Mouse (Mus musculus) liver, embryonic 13.5 days (tissue): ENCODE measurements around the gene Cacna2d1. TPM values are rescaled to one million over a fixed set of nuclear protein-coding genes. Genes with fewer than 3 reads are reported as not detected.

Experiments
- ATAC-seq: fragments of 200-750 bp; cut with Nextera tagmentation; 2 replicates; pipeline ENCODE4 v1.8.0; 2017; ENCODE audit warnings: low read depth, mild to moderate bottlenecking, moderate number of reproducible peaks, moderate library complexity
- DNase-seq: peaks from one replicate; pipeline ENCODE4 v3.0.0; 2022
- H3K27ac ChIP-seq: fragments of 300-500 bp; sonication (generic); 2 replicates; pipeline ENCODE4 v1.5.1; 2015; ENCODE audit warnings: moderate library complexity, mild to moderate bottlenecking, inconsistent platforms
- H3K27me3 ChIP-seq: fragments of 300-500 bp; sonication (generic); 2 replicates; pipeline ENCODE4 v1.6.1; 2015; ENCODE audit warnings: mild to moderate bottlenecking, inconsistent platforms
- H3K36me3 ChIP-seq: fragments of 300-500 bp; sonication (generic); 2 replicates; pipeline ENCODE4 v1.6.1; 2015; ENCODE audit warnings: mild to moderate bottlenecking, inconsistent platforms
- H3K4me1 ChIP-seq: fragments of 300-500 bp; sonication (generic); replicated peaks from 2 replicates; pipeline ENCODE4 v1.6.1; 2015; ENCODE audit warnings: inconsistent platforms
- H3K4me2 ChIP-seq: fragments of 300-500 bp; sonication (generic); 2 replicates; pipeline ENCODE4 v1.6.1; 2015; ENCODE audit warnings: inconsistent platforms, mild to moderate bottlenecking, moderate library complexity
- H3K4me3 ChIP-seq: fragments of 300-500 bp; sonication (generic); replicated peaks from 2 replicates; pipeline ENCODE4 v1.5.1; 2015; ENCODE audit warnings: mild to moderate bottlenecking, inconsistent platforms
- H3K9ac ChIP-seq: fragments of 300-500 bp; sonication (generic); 2 replicates; pipeline ENCODE4 v1.6.1; 2015; ENCODE audit warnings: mild to moderate bottlenecking, inconsistent platforms
- H3K9me3 ChIP-seq: fragments of 300-500 bp; sonication (generic); replicated peaks from 2 replicates; pipeline ENCODE4 v1.6.1; 2016; ENCODE audit warnings: inconsistent platforms
- WGBS: fragments of 180-500 bp; shearing (Covaris S2); methylation state at CpG from one replicate; pipeline ENCODE4 v1.1.7; 2015; ENCODE audit not compliant: insufficient replicate concordance; 5-methylcytosine and 5-hydroxymethylcytosine counted together
- polyA plus RNA-seq: library from polyadenylated mRNA; unstranded; fragments of >200 nt; fragmentation: Nextera tagmentation; extraction: Ambion mirVana; gene quantifications from 2 replicates; pipeline ENCODE4 v1.2.1, GENCODE M21; 2015

Gene Cacna2d1
- polyA plus RNA-seq, 1 experiment from 2014 or later = 0.73 TPM

DNA sequence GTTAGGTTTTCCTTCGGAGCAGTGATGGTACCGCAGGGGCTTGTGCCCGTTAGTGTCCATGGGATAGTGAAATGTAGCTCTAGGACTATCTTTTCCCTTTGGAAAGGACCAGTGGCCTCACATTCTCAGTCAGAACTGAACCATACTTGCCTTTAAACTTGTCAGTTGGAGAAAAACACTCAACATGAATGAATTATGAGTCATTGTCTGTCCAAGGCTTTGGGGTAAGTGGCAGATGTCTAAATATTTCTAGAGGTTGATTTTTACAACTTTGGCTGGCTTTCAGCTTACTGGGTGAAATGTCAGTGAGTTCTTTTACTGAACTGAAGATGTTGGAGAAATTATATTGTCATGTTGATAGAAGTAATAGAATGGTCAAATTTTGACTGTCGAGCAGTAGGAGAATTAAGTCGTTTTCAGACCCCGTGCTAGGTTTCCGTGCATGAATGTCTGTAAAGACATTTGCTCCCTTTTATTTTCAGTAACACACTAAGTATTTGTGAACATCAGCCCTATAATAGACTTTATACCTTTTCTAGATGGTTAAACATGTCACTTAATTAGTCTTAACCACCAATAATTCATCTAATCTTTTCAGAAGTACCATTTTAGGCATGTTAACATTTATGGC lies 50.9 kb downstream of the Cacna2d1 start:
- WGBS = 80% methylated on average over 7 of the region's 7 CpGs
- no peaks in the 10 kb centered on the region for H3K4me1 ChIP-seq
- no peak overlapping the region for H3K27ac ChIP-seq
- H3K9me3 ChIP-seq = no peaks in the 10 kb centered on the region
- H3K36me3 ChIP-seq = no peaks in the 10 kb centered on the region
- no peak for DNase-seq
- H3K9ac ChIP-seq = no peak overlapping the region
- no peak overlapping the region for H3K4me3 ChIP-seq
- no peak for ATAC-seq
- no peak overlapping the region for H3K4me2 ChIP-seq
- H3K27me3 ChIP-seq = no peaks in the 10 kb centered on the region

DNA sequence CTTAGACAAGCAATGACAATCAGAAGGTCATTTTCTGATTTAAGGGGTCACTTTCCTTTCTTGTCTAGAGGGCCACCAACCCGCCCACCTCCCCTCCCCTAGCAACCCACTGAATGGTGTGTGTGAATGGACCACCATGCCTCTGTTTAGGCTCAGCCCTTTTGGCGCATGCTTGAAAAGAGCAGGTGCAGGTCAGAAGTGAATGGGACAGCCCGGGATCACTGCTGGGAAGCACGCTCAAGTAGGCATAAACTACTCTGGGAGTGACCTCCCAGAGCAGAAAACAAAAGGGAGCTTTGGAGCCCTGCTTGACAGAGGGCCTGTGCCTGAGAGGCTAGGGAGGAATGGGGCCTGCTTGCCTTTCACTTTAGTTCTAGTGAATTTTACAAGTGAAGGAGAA lies 51.4 kb downstream of the Cacna2d1 start:
- Histone ChIP-seq H3K27ac (no peak overlapping the region), H3K4me1 (no peaks in the 10 kb centered on the region), H3K9ac (no peak overlapping the region), H3K36me3 (no peaks in the 10 kb centered on the region), H3K4me2 (no peak overlapping the region), H3K27me3 (no peaks in the 10 kb centered on the region), H3K4me3 (no peak overlapping the region), H3K9me3 (no peaks in the 10 kb centered on the region)
- WGBS = 57% methylated on average over 4 of the region's 4 CpGs
- DNase-seq (no peak), ATAC-seq (no peak)

DNA sequence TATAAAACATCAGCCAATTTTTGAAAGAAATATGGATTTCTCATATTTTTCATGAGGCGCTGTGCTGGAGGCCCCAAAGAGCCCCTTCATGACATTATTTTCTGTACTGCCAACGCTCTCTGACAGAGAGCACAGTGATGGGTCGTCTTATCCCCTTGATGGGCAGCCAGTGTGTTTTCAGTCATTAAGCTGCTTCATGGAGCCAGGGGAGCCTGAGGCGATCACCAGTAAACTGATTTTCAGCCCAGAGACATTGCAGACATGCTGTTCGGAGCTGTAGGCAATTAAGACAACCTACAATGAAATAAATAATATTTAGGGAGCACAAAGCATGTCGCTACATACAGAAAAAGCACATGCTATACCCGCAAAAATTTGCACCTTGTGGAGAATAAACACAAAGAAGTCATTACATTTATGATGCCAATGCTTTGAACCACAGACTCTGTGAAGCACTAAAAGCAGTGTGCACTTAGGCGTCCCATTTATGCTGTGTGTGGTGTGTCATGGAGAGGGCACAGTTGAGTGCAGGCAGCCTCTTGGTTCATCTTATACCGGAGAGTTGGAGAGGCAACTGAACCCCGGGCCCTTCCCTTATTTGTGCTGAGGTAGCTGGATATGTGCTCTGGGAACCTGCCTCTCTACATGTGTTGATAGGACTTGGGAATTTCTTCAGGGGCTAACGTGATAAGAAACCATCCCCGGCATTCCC lies 57.1 kb downstream of the Cacna2d1 start:
- no peak overlapping the region for H3K4me3 ChIP-seq
- H3K4me2 ChIP-seq = no peak overlapping the region
- ATAC-seq = no peak
- no peaks in the 10 kb centered on the region for H3K27me3 ChIP-seq
- no peak overlapping the region for H3K9ac ChIP-seq
- no peaks in the 10 kb centered on the region for H3K9me3 ChIP-seq
- H3K4me1 ChIP-seq = no peaks in the 10 kb centered on the region
- 65% methylated on average over 12 of the region's 12 CpGs for WGBS
- H3K27ac ChIP-seq = no peak overlapping the region
- no peak for DNase-seq
- H3K36me3 ChIP-seq = no peaks in the 10 kb centered on the region

DNA sequence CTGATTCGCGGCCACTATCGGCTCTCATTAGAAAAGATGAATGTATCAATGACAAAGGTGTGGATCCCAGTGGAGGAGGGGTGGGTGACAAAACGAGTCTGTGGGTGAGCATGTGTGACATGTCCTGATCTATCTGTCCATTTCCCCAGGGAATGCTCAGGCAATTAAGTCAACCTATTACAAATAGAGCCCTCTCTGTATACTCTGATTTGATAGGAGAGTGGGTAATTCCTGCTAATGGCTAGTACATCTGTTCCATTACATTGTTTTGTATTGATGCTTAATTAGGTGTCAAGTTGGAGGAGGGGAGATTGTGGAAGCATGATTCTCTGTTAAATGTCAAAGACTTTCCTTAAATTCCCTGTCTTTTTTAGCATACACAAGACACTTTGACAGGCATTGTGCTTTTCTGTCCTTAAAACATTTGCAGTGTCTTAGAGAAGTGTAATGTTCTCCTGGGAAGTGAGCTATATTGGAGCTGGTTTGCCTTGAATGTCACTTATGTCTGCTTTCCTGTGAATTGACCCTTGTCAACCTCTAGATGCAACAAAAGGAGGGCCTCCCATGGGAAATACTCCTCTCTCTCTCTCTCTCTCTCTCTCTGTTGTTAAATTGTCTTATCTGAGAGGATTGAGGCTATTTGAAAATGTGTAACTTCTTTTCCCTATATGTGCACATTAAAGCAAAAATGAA lies 58.9 kb downstream of the Cacna2d1 start:
- Histone ChIP-seq H3K27me3 (no peaks in the 10 kb centered on the region), H3K27ac (no peak overlapping the region), H3K4me1 (no peaks in the 10 kb centered on the region), H3K36me3 (no peaks in the 10 kb centered on the region), H3K9ac (no peak overlapping the region), H3K4me2 (no peak overlapping the region), H3K4me3 (no peak overlapping the region), H3K9me3 (no peaks in the 10 kb centered on the region)
- WGBS = 67% methylated on average over 4 of the region's 4 CpGs
- no peak for ATAC-seq
- no peak for DNase-seq

DNA sequence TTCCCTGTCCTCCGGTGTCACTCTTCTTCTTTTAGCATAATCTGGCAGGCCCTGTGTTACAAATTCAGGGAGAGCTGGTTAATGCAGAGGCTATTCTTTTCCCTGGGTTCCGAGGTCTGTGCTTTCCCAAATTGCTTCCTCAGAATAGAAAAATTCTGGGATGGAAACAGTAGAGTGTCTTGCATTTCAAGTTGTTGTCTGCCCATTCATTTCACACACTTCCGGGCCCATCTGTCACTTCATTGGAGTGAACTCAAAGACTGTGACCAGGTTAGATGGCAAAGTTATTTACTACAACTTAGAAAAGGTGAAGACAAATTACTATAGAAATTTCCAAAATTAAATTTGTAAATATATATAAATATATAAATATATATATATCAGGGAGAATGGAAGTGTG lies 62.7 kb downstream of the Cacna2d1 start:
- no peak overlapping the region for H3K4me2 ChIP-seq
- H3K27ac ChIP-seq = no peak overlapping the region
- H3K9me3 ChIP-seq = no peaks in the 10 kb centered on the region
- no peak for ATAC-seq
- WGBS = 60% methylated on average over 3 of the region's 3 CpGs
- DNase-seq = no peak
- H3K27me3 ChIP-seq = no peaks in the 10 kb centered on the region
- H3K4me1 ChIP-seq = no peaks in the 10 kb centered on the region
- no peak overlapping the region for H3K9ac ChIP-seq
- H3K36me3 ChIP-seq = no peaks in the 10 kb centered on the region
- no peak overlapping the region for H3K4me3 ChIP-seq

- Histone ChIP-seq H3K4me3 (no peak overlapping the region), H3K9ac (no peak overlapping the region), H3K36me3 (no peaks in the 10 kb centered on the region), H3K4me2 (no peak overlapping the region), H3K27me3 (no peaks in the 10 kb centered on the region), H3K27ac (no peak overlapping the region), H3K4me1 (no peaks in the 10 kb centered on the region), H3K9me3 (no peaks in the 10 kb centered on the region)
- no peak for DNase-seq
- WGBS = 67% methylated on average over 1 of the region's 1 CpGs
- ATAC-seq = no peak
Measured at GRCm38 (mm10) chr5:15997769-15998168, 63.3 kb downstream of the Cacna2d1 start.

DNA sequence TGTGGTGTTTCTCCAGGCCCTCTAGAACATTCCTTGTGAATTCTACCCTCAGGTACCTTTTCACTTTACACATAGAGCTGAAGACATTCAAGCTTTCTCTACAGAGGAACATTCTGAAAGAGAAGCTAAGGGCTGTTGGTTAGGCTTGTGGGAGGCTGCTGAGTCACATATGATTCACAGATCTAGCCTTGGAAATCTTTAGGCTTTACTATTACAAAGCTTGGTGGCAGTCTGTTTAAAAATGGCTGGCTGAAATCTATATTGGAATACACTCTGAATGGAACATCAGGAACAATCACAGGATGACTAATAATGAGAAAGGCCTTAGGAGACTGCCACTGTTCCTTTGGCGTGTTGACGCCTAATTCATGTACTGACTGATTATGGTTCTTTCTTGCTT lies 66.4 kb downstream of the Cacna2d1 start:
- no peaks in the 10 kb centered on the region for H3K4me1 ChIP-seq
- no peak overlapping the region for H3K27ac ChIP-seq
- H3K4me2 ChIP-seq = no peak overlapping the region
- 67% methylated on average over 2 of the region's 2 CpGs for WGBS
- no peaks in the 10 kb centered on the region for H3K36me3 ChIP-seq
- DNase-seq (no peak), ATAC-seq (no peak)
- H3K27me3 ChIP-seq = no peaks in the 10 kb centered on the region
- H3K4me3 ChIP-seq = no peak overlapping the region
- H3K9ac ChIP-seq = no peak overlapping the region
- no peaks in the 10 kb centered on the region for H3K9me3 ChIP-seq

DNA sequence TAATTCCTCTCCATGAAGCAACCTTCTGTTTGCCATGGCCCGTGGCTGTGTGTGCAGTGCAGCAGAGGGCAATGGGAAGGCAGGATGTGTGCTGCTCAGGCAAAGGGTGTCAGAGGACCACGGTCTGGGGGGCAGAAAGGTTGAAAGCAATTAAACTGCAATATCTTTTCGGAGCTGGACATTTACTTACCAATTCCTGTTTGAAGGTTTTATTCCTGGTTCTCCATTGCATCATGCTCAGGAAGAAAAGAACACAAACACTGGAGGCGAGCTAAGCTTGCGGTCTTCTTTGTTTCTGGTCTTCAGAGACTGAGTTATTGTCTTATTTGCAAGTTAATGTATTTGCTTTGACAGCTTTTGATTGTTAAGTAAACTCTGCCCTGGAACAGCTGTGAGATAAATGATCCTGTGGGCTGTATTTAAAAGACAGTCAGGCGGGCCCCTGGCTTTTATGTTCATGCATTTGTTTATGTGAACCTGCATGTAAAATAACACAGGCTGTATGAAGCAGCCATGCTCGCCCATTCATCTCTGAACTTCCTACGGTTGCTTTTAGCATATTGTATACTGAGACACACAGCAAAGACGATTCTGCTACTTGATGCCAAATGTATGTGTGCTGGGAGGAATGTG lies 68.1 kb downstream of the Cacna2d1 start:
- Histone ChIP-seq H3K4me2 (no peak overlapping the region), H3K9ac (no peak overlapping the region), H3K4me3 (no peak overlapping the region), H3K9me3 (no peaks in the 10 kb centered on the region), H3K36me3 (no peaks in the 10 kb centered on the region), H3K27me3 (no peaks in the 10 kb centered on the region), H3K4me1 (no peaks in the 10 kb centered on the region), H3K27ac (no peak overlapping the region)
- 39% methylated on average over 9 of the region's 9 CpGs for WGBS
- ATAC-seq (no peak), DNase-seq (no peak)

DNA sequence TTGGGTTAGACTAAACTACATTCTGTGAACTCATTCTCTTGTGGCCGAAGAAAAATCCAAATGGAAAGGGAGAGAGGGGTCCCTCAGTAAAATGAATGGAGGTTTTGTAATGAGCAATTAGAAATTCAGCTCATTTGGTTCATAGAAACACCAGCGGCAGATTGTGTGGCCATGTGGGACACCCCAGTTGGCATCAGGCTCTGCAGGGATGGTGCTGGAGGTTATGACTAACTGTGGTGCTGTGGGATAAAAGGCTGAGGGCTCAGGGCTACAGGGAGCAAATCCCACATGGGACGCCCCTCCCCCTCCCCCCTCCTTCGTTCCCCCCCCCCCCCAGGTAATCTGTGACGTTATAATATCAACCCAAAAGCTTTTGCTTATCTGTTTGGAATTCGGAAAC lies 69.8 kb downstream of the Cacna2d1 start:
- Histone ChIP-seq H3K27ac (no peak overlapping the region), H3K4me2 (no peak overlapping the region), H3K36me3 (no peaks in the 10 kb centered on the region), H3K9ac (no peak overlapping the region), H3K9me3 (no peaks in the 10 kb centered on the region), H3K4me3 (no peak overlapping the region), H3K4me1 (no peaks in the 10 kb centered on the region), H3K27me3 (no peaks in the 10 kb centered on the region)
- ATAC-seq (no peak), DNase-seq (no peak)
- 46% methylated on average over 6 of the region's 6 CpGs for WGBS

- no peaks in the 10 kb centered on the region for H3K27me3 ChIP-seq
- H3K36me3 ChIP-seq = no peaks in the 10 kb centered on the region
- no peaks in the 10 kb centered on the region for H3K9me3 ChIP-seq
- no peaks in the 10 kb centered on the region for H3K4me1 ChIP-seq
- no peak for ATAC-seq
- WGBS = 50% methylated on average over 6 of the region's 6 CpGs
- no peak overlapping the region for H3K9ac ChIP-seq
- no peak overlapping the region for H3K4me2 ChIP-seq
- no peak overlapping the region for H3K27ac ChIP-seq
- no peak overlapping the region for H3K4me3 ChIP-seq
- DNase-seq = no peak
Measured at GRCm38 (mm10) chr5:16006964-16007363, 72.5 kb downstream of the Cacna2d1 start.

GRCm38 (mm10) chr5:16013649-16014048 lies 79.2 kb downstream of the Cacna2d1 start:
- Histone ChIP-seq H3K4me2 (no peak overlapping the region), H3K9me3 (no peaks in the 10 kb centered on the region), H3K36me3 (no peaks in the 10 kb centered on the region), H3K9ac (no peak overlapping the region), H3K4me3 (no peak overlapping the region), H3K27ac (no peak overlapping the region), H3K27me3 (no peaks in the 10 kb centered on the region), H3K4me1 (no peaks in the 10 kb centered on the region)
- DNase-seq = no peak
- 54% methylated on average over 2 of the region's 2 CpGs for WGBS
- ATAC-seq = no peak
